Mouse (Mus musculus) right cerebral cortex, adult 2 months (tissue): ENCODE results near the gene Atg10.
"Not testable (repeated sequence)": the region's sequence is repeated elsewhere in the genome, so short reads cannot be mapped to it uniquely, and the experiment has no call there.

ENCODE experiments used
- DNase-seq, 2 experiments: peaks; one replicate each; pipeline ENCODE4 v3.0.0; 2021 to 2022; ENCODE audit warnings: low spot score in 2 of 2

Atg10 gene

GRCm38 (mm10) chr13:90958894-90959293, 264.9 kb downstream of the Atg10 start:
- DNase-seq: no peak

DNA sequence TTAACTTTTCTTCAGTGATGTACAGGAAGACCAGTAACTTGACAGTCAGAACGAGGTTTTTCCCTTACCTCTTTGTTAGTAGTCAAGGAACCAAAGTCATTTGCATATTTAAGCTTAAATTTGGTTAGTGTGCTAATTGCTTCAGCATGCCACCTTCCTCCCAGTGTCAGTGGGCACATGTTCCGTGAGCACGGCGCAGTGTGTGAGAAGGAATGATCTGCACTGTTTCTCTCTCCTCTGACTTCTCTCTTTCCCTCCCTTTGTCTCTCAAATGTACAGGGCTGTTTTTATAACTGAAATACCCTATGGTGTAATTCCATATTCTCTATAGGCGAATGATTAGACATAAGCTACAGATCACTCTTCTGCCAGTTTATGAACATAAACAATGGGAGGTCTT, 284.2 kb downstream of the Atg10 start:
- no peak for DNase-seq

- DNase-seq: no peak
Observed at GRCm38 (mm10) chr13:90939192-90939591, 284.6 kb downstream of the Atg10 start.

DNA sequence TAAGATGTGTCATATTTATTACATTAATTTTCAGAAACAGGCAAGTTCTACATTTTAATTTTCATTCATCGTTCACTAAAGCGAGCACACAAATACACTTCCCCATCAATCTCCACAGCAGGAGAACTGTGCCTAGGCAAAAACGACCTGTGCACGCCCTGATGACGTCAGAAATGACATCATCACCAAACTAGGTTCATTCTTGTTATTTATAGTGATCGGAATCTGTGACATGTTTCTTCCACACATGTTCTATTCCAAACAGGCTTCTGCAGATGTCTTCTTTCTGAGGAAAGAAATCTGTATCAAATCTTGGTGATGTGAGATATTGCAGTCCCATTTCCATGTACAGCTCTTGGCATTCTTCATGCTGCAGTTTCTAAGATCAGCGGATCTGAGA, 287.9 kb downstream of the Atg10 start:
- DNase-seq: no peak

- DNase-seq: no peak
Observed at GRCm38 (mm10) chr13:90933256-90933655, 290.5 kb downstream of the Atg10 start.

DNA sequence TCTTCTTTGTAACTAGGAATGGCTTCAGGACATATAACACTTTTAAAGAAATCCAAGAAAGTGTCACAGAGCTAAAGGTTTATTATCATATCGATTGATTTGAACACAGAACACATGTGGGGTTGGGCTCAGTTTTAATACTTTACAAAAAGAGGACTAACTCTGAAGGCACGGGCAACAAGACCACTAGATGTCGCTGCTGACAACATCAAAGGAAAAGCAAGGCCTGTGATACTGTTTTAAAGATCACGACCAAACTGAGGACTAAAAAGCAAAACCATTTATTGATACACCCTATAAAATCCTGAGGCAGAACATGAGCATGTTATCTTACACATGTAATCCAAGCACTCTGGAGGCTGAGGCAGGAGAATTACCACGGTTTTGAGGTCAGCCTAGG, 293.9 kb downstream of the Atg10 start:
- peak; percentile 87 to 91 for DNase-seq

DNA sequence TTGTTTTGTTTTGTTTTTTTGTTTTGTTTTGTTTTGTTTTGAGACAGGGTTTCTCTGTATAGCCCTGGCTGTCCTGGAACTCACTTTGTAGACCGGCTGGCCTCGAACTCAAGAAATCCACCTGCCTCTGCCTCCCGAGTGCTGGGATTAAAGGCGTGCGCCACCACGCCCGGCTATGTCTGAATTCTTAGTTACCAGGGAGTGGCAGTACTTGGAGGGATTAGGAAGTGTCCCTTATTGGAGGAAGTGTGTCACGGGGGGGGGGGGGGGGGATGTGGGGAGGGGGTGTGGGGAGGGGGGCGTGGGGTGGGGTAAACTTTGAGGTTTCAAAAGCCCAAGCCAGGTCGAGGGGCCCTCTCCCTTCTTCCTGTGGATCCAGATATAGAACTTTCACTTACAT, 295.5 kb downstream of the Atg10 start:
- DNase-seq: not testable (repeated sequence)

- no peak for DNase-seq
Observed at GRCm38 (mm10) chr13:90926938-90927633, 296.7 kb downstream of the Atg10 start.

DNA sequence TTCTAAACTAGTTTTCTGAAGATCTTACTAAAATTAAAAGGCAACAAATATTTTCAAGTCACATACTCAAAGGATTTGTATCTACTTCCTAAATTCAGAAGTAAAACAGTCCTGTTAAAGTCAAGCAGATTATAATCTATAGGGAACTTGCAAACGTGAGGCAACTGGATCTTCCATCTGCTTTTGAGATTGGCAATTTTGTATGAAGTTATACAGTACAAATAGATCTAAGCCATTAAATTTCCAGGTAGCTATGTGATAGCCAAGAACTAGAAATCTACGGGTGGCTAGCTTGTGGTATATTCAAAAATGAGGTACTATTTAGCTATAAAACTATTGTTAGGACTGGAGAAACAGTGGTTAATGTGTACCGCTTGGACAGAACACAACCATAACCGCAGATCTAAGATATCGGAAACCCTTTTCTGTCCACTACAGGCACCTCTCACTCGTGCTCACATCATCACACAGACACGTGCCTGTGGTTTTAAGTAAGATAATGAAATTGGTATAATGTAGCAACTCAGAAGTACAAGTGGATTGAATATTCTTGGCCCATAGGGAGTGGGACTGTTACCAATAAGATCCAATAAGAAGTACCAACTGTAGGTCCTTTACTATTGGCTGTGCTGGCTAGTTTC, 297.5 kb downstream of the Atg10 start:
- DNase-seq: no peak

GRCm38 (mm10) chr13:90925191-90925590, 298.6 kb downstream of the Atg10 start:
- no peak for DNase-seq

GRCm38 (mm10) chr13:90924072-90924471, 299.7 kb downstream of the Atg10 start:
- no peak for DNase-seq

- not testable (repeated sequence) for DNase-seq
Observed at GRCm38 (mm10) chr13:90923617-90924016, 300.2 kb downstream of the Atg10 start.

- peak; percentile 86 to 89 for DNase-seq
Observed at GRCm38 (mm10) chr13:90922751-90923612, 300.8 kb downstream of the Atg10 start, which contains the start of gene Rps23. Gene Rps23, plus strand, starts transcription at chr13:90922958.

- no peak for DNase-seq
Observed at GRCm38 (mm10) chr13:90914721-90915120, 309.0 kb downstream of the Atg10 start.

- no peak for DNase-seq
Observed at GRCm38 (mm10) chr13:90913675-90914192, 310.0 kb downstream of the Atg10 start.

- DNase-seq: peak; percentile 44 to 58
Observed at GRCm38 (mm10) chr13:90912760-90913674, 310.8 kb downstream of the Atg10 start.

- no peak for DNase-seq
Observed at GRCm38 (mm10) chr13:90907376-90907775, 316.4 kb downstream of the Atg10 start.

DNA sequence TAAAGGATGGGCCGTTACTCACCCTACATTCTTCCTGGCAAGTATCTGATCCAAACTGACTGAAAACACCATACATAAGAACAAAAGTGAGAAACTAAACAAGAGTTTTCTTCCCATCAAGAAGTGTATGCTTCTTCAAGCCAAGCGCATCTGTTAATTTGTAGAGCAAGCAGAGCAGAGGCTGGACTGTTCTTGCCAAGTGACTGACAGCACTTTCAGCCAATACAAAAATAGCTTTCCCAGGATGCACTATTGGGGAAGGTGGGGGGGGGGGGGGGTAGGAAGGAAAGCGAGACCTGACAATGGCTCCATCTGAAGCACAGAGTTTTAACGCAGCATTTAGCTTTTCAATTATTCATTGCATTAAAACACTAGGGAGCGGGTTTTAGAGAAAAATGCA, 318.6 kb downstream of the Atg10 start, which contains the start of gene Atp6ap1l:
Gene Atp6ap1l, minus strand, starts transcription at position 180 of the 400 bp plus-strand sequence.
- peak in 1 of 2 experiments; percentile 63 for DNase-seq

GRCm38 (mm10) chr13:90896821-90897220, 326.9 kb downstream of the Atg10 start:
- no peak for DNase-seq

- peak; percentile 41 to 48 for DNase-seq
Observed at GRCm38 (mm10) chr13:90896098-90896497, 327.7 kb downstream of the Atg10 start.

- DNase-seq: no peak
Observed at GRCm38 (mm10) chr13:90894819-90895218, 328.9 kb downstream of the Atg10 start.
